Mouse (Mus musculus) midbrain, embryonic 16.5 days (tissue): Measurements from ENCODE around the gene Zfp326. TPM values are rescaled to one million over a fixed set of nuclear protein-coding genes. Genes with fewer than 3 reads are reported as not detected.

ENCODE experiments used
- ATAC-seq: fragments of 200-750 bp; cut with Nextera tagmentation; 2 replicates; pipeline ENCODE4 v1.8.0; 2017; ENCODE audit warnings: moderate TSS enrichment
- H3K27ac ChIP-seq: fragments of 300-500 bp; sonication (generic); 2 replicates; pipeline ENCODE4 v1.5.1; 2014; ENCODE audit warnings: mild to moderate bottlenecking, low read length, mixed read lengths
- H3K27me3 ChIP-seq: fragments of 300-500 bp; sonication (generic); 2 replicates; pipeline ENCODE4 v1.6.1; 2014; ENCODE audit warnings: low read depth, low read length, mixed read lengths; ENCODE audit not compliant: control insufficient read depth, insufficient read depth
- H3K36me3 ChIP-seq: fragments of 300-500 bp; sonication (generic); 2 replicates; pipeline ENCODE4 v1.6.1; 2014; ENCODE audit warnings: mild to moderate bottlenecking, low read length, moderate library complexity, mixed read lengths; ENCODE audit not compliant: control insufficient read depth, insufficient read depth
- H3K4me1 ChIP-seq: fragments of 300-500 bp; sonication (generic); 2 replicates; pipeline ENCODE4 v1.6.1; 2014; ENCODE audit warnings: mild to moderate bottlenecking, low read length, mixed read lengths; ENCODE audit not compliant: control insufficient read depth, insufficient read depth
- H3K4me2 ChIP-seq: fragments of 300-500 bp; sonication (generic); 2 replicates; pipeline ENCODE4 v1.6.1; 2014; ENCODE audit warnings: mild to moderate bottlenecking, low read length, mixed read lengths
- H3K4me3 ChIP-seq: fragments of 300-500 bp; sonication (generic); 2 replicates; pipeline ENCODE4 v1.5.1; 2014; ENCODE audit warnings: low read depth, mild to moderate bottlenecking, low read length, moderate library complexity, mixed read lengths
- H3K9ac ChIP-seq: fragments of 300-500 bp; sonication (generic); 2 replicates; pipeline ENCODE4 v1.6.1; 2014; ENCODE audit warnings: low read depth, low read length, mixed read lengths
- H3K9me3 ChIP-seq: fragments of 300-500 bp; sonication (generic); replicated peaks from 2 replicates; pipeline ENCODE4 v1.6.1; 2014; ENCODE audit warnings: mild to moderate bottlenecking, low read length, mixed read lengths; ENCODE audit not compliant: control insufficient read depth, poor library complexity, severe bottlenecking
- WGBS: fragments of 180-500 bp; shearing (Covaris S2); extraction: QIAGEN DNeasy Blood & Tissue Kit; methylation state at CpG from one replicate; pipeline ENCODE4 v1.1.7; 2014; 5-methylcytosine and 5-hydroxymethylcytosine counted together
- polyA plus RNA-seq: library from polyadenylated mRNA; unstranded; fragments of >200 nt; fragmentation: Nextera tagmentation; extraction: Ambion mirVana; gene quantifications from 2 replicates; pipeline ENCODE4 v1.2.1, GENCODE M21; 2015

Gene Zfp326
- polyA plus RNA-seq, 1 experiment from 2014 or later, result 40.6 TPM

GRCm38 (mm10) chr5:105844044-105844753 is 32.2 kb upstream of the Zfp326 start:
- H3K27me3 ChIP-seq, result no peaks in the 10 kb centered on the region
- no peaks in the 10 kb centered on the region; the same call in 1 of the 2 replicates for H3K4me1 ChIP-seq
- H3K4me3 ChIP-seq, result no peak overlapping the region
- H3K36me3 ChIP-seq, result no peaks in the 10 kb centered on the region
- 91% methylated on average over 10 of the region's 10 CpGs for WGBS
- H3K4me2 ChIP-seq, result no peak overlapping the region
- ATAC-seq, result no peak
- no peak overlapping the region for H3K27ac ChIP-seq
- no peaks in the 10 kb centered on the region for H3K9me3 ChIP-seq
- no peak overlapping the region for H3K9ac ChIP-seq

- 98% methylated on average over 2 of the region's 2 CpGs for WGBS
- Histone ChIP-seq H3K27me3 (no peaks in the 10 kb centered on the region), H3K27ac (no peak overlapping the region), H3K4me3 (no peak overlapping the region), H3K4me2 (no peak overlapping the region), H3K36me3 (no peaks in the 10 kb centered on the region), H3K9me3 (no peaks in the 10 kb centered on the region), H3K9ac (no peak overlapping the region), H3K4me1 (peaks cover 4% of the 10 kb centered on the region; the same call in 1 of the 2 replicates)
- no peak for ATAC-seq
These were observed 31.3 kb upstream of the Zfp326 start for GRCm38 (mm10) chr5:105845041-105845440.

- H3K4me2 ChIP-seq, result no peak overlapping the region
- H3K9me3 ChIP-seq, result no peaks in the 10 kb centered on the region
- H3K9ac ChIP-seq, result no peak overlapping the region
- H3K27ac ChIP-seq, result no peak overlapping the region
- ATAC-seq, result no peak
- no peak overlapping the region for H3K4me3 ChIP-seq
- WGBS, result 88% methylated on average over 8 of the region's 8 CpGs
- H3K27me3 ChIP-seq, result no peaks in the 10 kb centered on the region
- peaks cover 4% of the 10 kb centered on the region; the same call in 1 of the 2 replicates for H3K4me1 ChIP-seq
- no peaks in the 10 kb centered on the region for H3K36me3 ChIP-seq
These were observed 28.6 kb upstream of the Zfp326 start for GRCm38 (mm10) chr5:105847726-105848125.

GRCm38 (mm10) chr5:105849222-105849621 is 27.1 kb upstream of the Zfp326 start:
- H3K9me3 ChIP-seq, result no peaks in the 10 kb centered on the region
- ATAC-seq, result no peak
- H3K27me3 ChIP-seq, result no peaks in the 10 kb centered on the region
- peaks cover 4% of the 10 kb centered on the region; the same call in 1 of the 2 replicates for H3K4me1 ChIP-seq
- H3K4me2 ChIP-seq, result no peak overlapping the region
- no peak overlapping the region for H3K4me3 ChIP-seq
- WGBS, result 89% methylated on average over 4 of the region's 4 CpGs
- H3K27ac ChIP-seq, result no peak overlapping the region
- no peak overlapping the region for H3K9ac ChIP-seq
- no peaks in the 10 kb centered on the region for H3K36me3 ChIP-seq

GRCm38 (mm10) chr5:105849643-105850042 is 26.7 kb upstream of the Zfp326 start:
- H3K27ac ChIP-seq, result no peak overlapping the region
- H3K27me3 ChIP-seq, result no peaks in the 10 kb centered on the region
- 72% methylated on average over 3 of the region's 3 CpGs for WGBS
- no peaks in the 10 kb centered on the region for H3K9me3 ChIP-seq
- H3K36me3 ChIP-seq, result no peaks in the 10 kb centered on the region
- ATAC-seq, result no peak
- H3K4me3 ChIP-seq, result no peak overlapping the region
- peaks cover 4% of the 10 kb centered on the region; the same call in 1 of the 2 replicates for H3K4me1 ChIP-seq
- H3K4me2 ChIP-seq, result no peak overlapping the region
- no peak overlapping the region for H3K9ac ChIP-seq

GRCm38 (mm10) chr5:105853271-105853670 is 23.1 kb upstream of the Zfp326 start:
- Histone ChIP-seq H3K4me3 (no peak overlapping the region), H3K4me1 (peaks cover 4% of the 10 kb centered on the region; the same call in 1 of the 2 replicates), H3K4me2 (no peak overlapping the region), H3K27ac (no peak overlapping the region), H3K9me3 (no peaks in the 10 kb centered on the region), H3K27me3 (no peaks in the 10 kb centered on the region), H3K9ac (no peak overlapping the region), H3K36me3 (no peaks in the 10 kb centered on the region)
- no peak for ATAC-seq
- 87% methylated on average over 9 of the region's 9 CpGs for WGBS

- Histone ChIP-seq H3K27me3 (no peaks in the 10 kb centered on the region), H3K4me1 (no peaks in the 10 kb centered on the region), H3K36me3 (no peaks in the 10 kb centered on the region), H3K27ac (no peak overlapping the region), H3K4me3 (no peak overlapping the region), H3K9ac (no peak overlapping the region), H3K4me2 (no peak overlapping the region), H3K9me3 (no peaks in the 10 kb centered on the region)
- no peak for ATAC-seq
- 89% methylated on average over 5 of the region's 5 CpGs for WGBS
These were observed 18.9 kb upstream of the Zfp326 start for GRCm38 (mm10) chr5:105857486-105857885.

GRCm38 (mm10) chr5:105858754-105859694 is 17.3 kb upstream of the Zfp326 start:
- WGBS, result 86% methylated on average over 8 of the region's 8 CpGs
- H3K27ac ChIP-seq, result no peak overlapping the region
- no peaks in the 10 kb centered on the region for H3K9me3 ChIP-seq
- no peaks in the 10 kb centered on the region for H3K36me3 ChIP-seq
- no peak for ATAC-seq
- H3K9ac ChIP-seq, result no peak overlapping the region
- no peak overlapping the region for H3K4me2 ChIP-seq
- H3K4me1 ChIP-seq, result no peaks in the 10 kb centered on the region
- no peak overlapping the region for H3K4me3 ChIP-seq
- no peaks in the 10 kb centered on the region for H3K27me3 ChIP-seq
